Mouse (Mus musculus): ENCODE measurements around the gene Ptprd. TPM values are rescaled to one million over a fixed set of nuclear protein-coding genes. Genes with fewer than 3 reads are reported as not detected.
A peak's percentile ranks its signal among the peaks of the same experiment; 100 is the strongest.

Ptprd gene
- total and polyA plus RNA-seq, 3 experiments: not detected

- Histone ChIP-seq H3K27ac (ENCODE audit: control insufficient read depth, low read depth, low read length) (no peak overlapping the region), H3K9me3 (replicated peaks; ENCODE audit: insufficient read depth, low read length) (no peaks in the 10 kb centered on the region), H3K27me3 (ENCODE audit: control insufficient read depth in 1 of 2, insufficient read depth in 2 of 2, low read length in 2 of 2) (no peaks in the 10 kb centered on the region), H3K36me3 (ENCODE audit: control insufficient read depth in 1 of 2, insufficient read depth in 2 of 2, low read length in 2 of 2) (no peaks in the 10 kb centered on the region), H3K9ac (ENCODE audit: control insufficient read depth, low read depth, low read length, poor library complexity, severe bottlenecking) (no peak overlapping the region), H3K79me2 (ENCODE audit: control insufficient read depth, insufficient read depth, low read length, poor library complexity) (no peaks in the 10 kb centered on the region), H3K4me3 (ENCODE audit: control insufficient read depth in 1 of 2, insufficient read depth in 1 of 2, low read depth in 2 of 2, low read length in 2 of 2) (peak overlapping the region in 1 of 2 experiments; percentile 55; a peak in 1 of 4 replicates), H3K4me1 (ENCODE audit: control insufficient read depth in 1 of 2, insufficient read depth in 2 of 2, low read length in 2 of 2) (no peaks in the 10 kb centered on the region; a peak in 1 of 4 replicates)
- no peak for DNase-seq (ENCODE audit: low read depth, low spot score)
- TF ChIP-seq TCF12 (IDR thresholded peaks at IDR 0.05; ENCODE audit: low read depth, low read length): no peak
- no peak for TF ChIP-seq USF2 (IDR thresholded peaks at IDR 0.05; ENCODE audit: borderline replicate concordance in 1 of 2, insufficient read depth in 1 of 2, low read depth in 1 of 2, low read length in 2 of 2)
Measured at GRCm38 (mm10) chr4:76056836-76057235, 2154.9 kb downstream of the Ptprd start.

DNA sequence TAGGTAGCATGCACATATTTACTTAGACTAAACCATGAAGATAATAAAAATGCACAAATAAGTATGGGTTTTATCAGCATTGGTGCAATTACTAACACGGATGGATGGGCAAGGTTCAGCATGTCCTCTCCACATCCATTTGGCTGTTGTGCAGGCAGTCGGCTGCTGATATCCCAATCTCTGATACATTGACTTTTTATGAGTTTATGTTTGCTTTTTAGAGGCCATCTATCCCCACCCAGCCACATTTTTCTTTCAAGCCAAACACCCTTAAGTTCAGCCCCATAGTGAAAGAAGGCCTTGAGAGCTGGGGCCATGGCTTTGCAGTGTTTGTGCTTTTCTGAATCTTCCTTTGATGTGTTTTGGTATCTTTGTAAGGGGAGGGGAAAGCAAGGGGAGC lies 2166.1 kb downstream of the Ptprd start:
- Histone ChIP-seq H3K4me3 (ENCODE audit: control insufficient read depth in 1 of 2, insufficient read depth in 1 of 2, low read depth in 2 of 2, low read length in 2 of 2) (no peak overlapping the region), H3K9ac (ENCODE audit: control insufficient read depth, low read depth, low read length, poor library complexity, severe bottlenecking) (no peak overlapping the region), H3K9me3 (replicated peaks; ENCODE audit: insufficient read depth, low read length) (no peaks in the 10 kb centered on the region), H3K79me2 (ENCODE audit: control insufficient read depth, insufficient read depth, low read length, poor library complexity) (no peaks in the 10 kb centered on the region), H3K36me3 (ENCODE audit: control insufficient read depth in 1 of 2, insufficient read depth in 2 of 2, low read length in 2 of 2) (no peaks in the 10 kb centered on the region), H3K27ac (ENCODE audit: control insufficient read depth, low read depth, low read length) (no peak overlapping the region), H3K27me3 (ENCODE audit: control insufficient read depth in 1 of 2, insufficient read depth in 2 of 2, low read length in 2 of 2) (no peaks in the 10 kb centered on the region), H3K4me1 (ENCODE audit: control insufficient read depth in 1 of 2, insufficient read depth in 2 of 2, low read length in 2 of 2) (no peaks in the 10 kb centered on the region)
- DNase-seq (ENCODE audit: low read depth, low spot score): no peak
- TF ChIP-seq RAD21 (IDR thresholded peaks at IDR 0.05; ENCODE audit: low read depth, low read length): no peak
- TF ChIP-seq MAX (IDR thresholded peaks at IDR 0.05; ENCODE audit: low read length): no peak
- TF ChIP-seq TBP (IDR thresholded peaks at IDR 0.05; ENCODE audit: low read depth, low read length): no peak
- no peak for TF ChIP-seq MAZ (IDR thresholded peaks at IDR 0.05; ENCODE audit: low read depth, low read length)

- Histone ChIP-seq H3K27me3 (ENCODE audit: control insufficient read depth in 1 of 2, insufficient read depth in 2 of 2, low read length in 2 of 2) (no peaks in the 10 kb centered on the region), H3K4me3 (ENCODE audit: control insufficient read depth in 1 of 2, insufficient read depth in 1 of 2, low read depth in 2 of 2, low read length in 2 of 2) (no peak overlapping the region), H3K9me3 (replicated peaks; ENCODE audit: insufficient read depth, low read length) (no peaks in the 10 kb centered on the region), H3K27ac (ENCODE audit: control insufficient read depth, low read depth, low read length) (no peak overlapping the region), H3K36me3 (ENCODE audit: control insufficient read depth in 1 of 2, insufficient read depth in 2 of 2, low read length in 2 of 2) (no peaks in the 10 kb centered on the region), H3K9ac (ENCODE audit: control insufficient read depth, low read depth, low read length, poor library complexity, severe bottlenecking) (no peak overlapping the region), H3K4me1 (ENCODE audit: control insufficient read depth in 1 of 2, insufficient read depth in 2 of 2, low read length in 2 of 2) (no peaks in the 10 kb centered on the region), H3K79me2 (ENCODE audit: control insufficient read depth, insufficient read depth, low read length, poor library complexity) (no peaks in the 10 kb centered on the region)
- DNase-seq (ENCODE audit: low read depth, low spot score): no peak
- TF ChIP-seq CHD1 (IDR thresholded peaks at IDR 0.05; ENCODE audit: low read depth, low read length) (no peak), RCOR1 (IDR thresholded peaks at IDR 0.05; ENCODE audit: low read depth, low read length) (no peak), BHLHE40 (IDR thresholded peaks at IDR 0.05; ENCODE audit: borderline replicate concordance, low read depth, low read length) (no peak), USF1 (IDR thresholded peaks at IDR 0.05; ENCODE audit: low read depth, low read length) (no peak), ZC3H11A (IDR thresholded peaks at IDR 0.05; ENCODE audit: low read depth, low read length) (no peak), ZKSCAN1 (IDR thresholded peaks at IDR 0.05; ENCODE audit: low read depth, low read length) (no peak), MAZ (IDR thresholded peaks at IDR 0.05; ENCODE audit: low read depth, low read length) (no peak), MYC (IDR thresholded peaks at IDR 0.05; ENCODE audit: low read depth, low read length) (no peak), MEF2A (IDR thresholded peaks at IDR 0.05; ENCODE audit: extremely low read depth, insufficient replicate concordance, low read depth, low read length, poor library complexity, severe bottlenecking) (no peak), GABPA (IDR thresholded peaks at IDR 0.05; ENCODE audit: low read depth, low read length) (no peak), TAL1 (IDR thresholded peaks at IDR 0.05; ENCODE audit: low read length) (no peak), GATA1 (IDR thresholded peaks at IDR 0.05; ENCODE audit: low read depth, low read length) (no peak), HCFC1 (IDR thresholded peaks at IDR 0.05; ENCODE audit: low read depth, low read length) (no peak), SIN3A (IDR thresholded peaks at IDR 0.05; ENCODE audit: low read length) (no peak), NRF1 (IDR thresholded peaks at IDR 0.05; ENCODE audit: insufficient read depth, low read depth, low read length, poor library complexity, severe bottlenecking) (no peak), CHD2 (IDR thresholded peaks at IDR 0.05; ENCODE audit: low read length) (no peak), NELFE (IDR thresholded peaks at IDR 0.05; ENCODE audit: low read depth, low read length) (no peak), TCF12 (IDR thresholded peaks at IDR 0.05; ENCODE audit: low read depth, low read length) (no peak), MAFK (IDR thresholded peaks at IDR 0.05; ENCODE audit: borderline replicate concordance, low read depth, low read length) (no peak)
Measured at GRCm38 (mm10) chr4:76044802-76045201, 2167.0 kb downstream of the Ptprd start.

Measured in MEL (cell line).